Mouse (Mus musculus): ENCODE measurements at regions not wholly inside any gene's neighbourhood (a gene's known extent, or its start where the extent isn't known, plus 50 kb on each side); places are given as distances from the start of the nearest gene placed in this dataset.

DNA sequence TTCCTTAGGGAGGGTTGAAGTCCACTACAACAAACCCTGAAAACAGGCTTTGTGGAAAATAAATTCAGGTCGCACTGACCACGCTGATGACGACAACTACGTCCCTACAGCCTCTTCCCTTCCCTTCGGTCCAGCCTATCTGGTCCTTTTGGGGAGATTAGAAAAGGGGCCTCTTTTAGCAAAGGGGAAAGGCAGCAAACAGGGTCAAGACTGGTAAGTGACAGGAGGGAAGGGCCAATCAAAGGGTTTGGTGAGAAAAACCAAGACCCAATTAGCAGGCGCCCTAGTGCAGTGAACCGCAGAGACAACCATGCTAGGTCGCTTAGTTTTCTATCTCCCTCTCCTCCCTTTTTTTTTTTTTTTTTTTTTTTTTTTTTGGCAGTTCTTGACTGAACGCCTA lies 124.2 kb upstream of the Kit start:
- H3K4me2 ChIP-seq (replicated peaks; ENCODE audit: low read depth, low read length) = no peak overlapping the region
- H3K36me3 ChIP-seq (ENCODE audit: control insufficient read depth, insufficient read depth, low read length) = no peaks in the 10 kb centered on the region
- H3K4me3 ChIP-seq (ENCODE audit: low read length) = no peak overlapping the region
- no peaks in the 10 kb centered on the region for H3K4me1 ChIP-seq (ENCODE audit: control insufficient read depth, insufficient read depth, low read length)
- no peaks in the 10 kb centered on the region for H3K27me3 ChIP-seq (ENCODE audit: control insufficient read depth, insufficient read depth, low read length)
- no peak overlapping the region for H3K9ac ChIP-seq (ENCODE audit: low read depth, low read length)
- no peak overlapping the region for H3K27ac ChIP-seq (ENCODE audit: low read depth, low read length)
- H3K9me3 ChIP-seq (ENCODE audit: control insufficient read depth, low read length) = no peaks in the 10 kb centered on the region
- WGBS = 56% methylated on average over 9 of the region's 9 CpGs
- no peak; the same call in 1 of the 2 replicates for ATAC-seq (ENCODE audit: low FRiP score, low TSS enrichment)

DNA sequence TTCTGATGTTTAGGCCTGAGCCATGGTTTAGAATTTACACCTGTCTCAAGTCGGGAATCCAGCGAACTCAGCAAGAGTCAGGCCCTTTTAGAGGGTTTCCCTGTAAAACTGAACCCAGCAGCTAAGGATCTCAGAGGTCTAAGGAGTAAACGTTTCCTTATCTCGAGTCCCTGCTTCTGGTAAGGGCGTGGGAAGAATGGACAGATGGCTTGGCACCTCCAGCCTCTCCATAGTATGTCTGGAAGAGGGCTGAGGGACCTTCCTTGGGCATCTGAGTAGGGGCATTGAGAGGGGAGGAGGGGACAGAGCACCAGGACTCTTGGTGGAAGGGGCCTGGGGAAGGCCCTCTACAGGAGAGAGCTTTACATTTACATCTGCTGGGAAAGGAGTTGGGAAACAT lies 123.6 kb upstream of the Kit start:
- Histone ChIP-seq H3K36me3 (ENCODE audit: control insufficient read depth, insufficient read depth, low read length) (no peaks in the 10 kb centered on the region), H3K4me1 (ENCODE audit: control insufficient read depth, insufficient read depth, low read length) (no peaks in the 10 kb centered on the region), H3K9ac (ENCODE audit: low read depth, low read length) (no peak overlapping the region), H3K27me3 (ENCODE audit: control insufficient read depth, insufficient read depth, low read length) (no peaks in the 10 kb centered on the region), H3K27ac (ENCODE audit: low read depth, low read length) (no peak overlapping the region), H3K4me3 (ENCODE audit: low read length) (no peak overlapping the region), H3K4me2 (replicated peaks; ENCODE audit: low read depth, low read length) (no peak overlapping the region), H3K9me3 (ENCODE audit: control insufficient read depth, low read length) (no peaks in the 10 kb centered on the region)
- 34% methylated on average over 5 of the region's 5 CpGs for WGBS
- ATAC-seq (ENCODE audit: low FRiP score, low TSS enrichment) = no peak

DNA sequence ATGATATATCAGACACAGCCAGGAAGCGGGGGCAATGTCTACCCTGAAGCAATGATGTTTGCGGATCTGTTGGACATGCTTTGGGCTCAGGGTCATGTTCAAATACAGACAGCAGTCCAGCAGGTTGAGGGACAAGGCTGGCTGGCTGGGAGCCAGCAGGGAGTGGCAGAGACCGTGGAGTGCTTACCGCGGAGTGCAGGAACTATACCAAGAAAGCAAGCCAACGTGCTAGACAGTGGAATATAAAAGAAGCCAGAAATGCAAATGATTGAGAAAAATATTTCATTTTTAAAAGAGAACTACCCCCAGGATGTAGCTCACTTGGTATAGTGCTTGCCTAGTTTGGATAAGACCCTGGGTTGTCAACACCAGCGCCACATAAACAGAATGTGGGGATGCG lies 123.0 kb upstream of the Kit start:
- Histone ChIP-seq H3K4me3 (ENCODE audit: low read length) (no peak overlapping the region), H3K9me3 (ENCODE audit: control insufficient read depth, low read length) (no peaks in the 10 kb centered on the region), H3K4me2 (replicated peaks; ENCODE audit: low read depth, low read length) (no peak overlapping the region), H3K4me1 (ENCODE audit: control insufficient read depth, insufficient read depth, low read length) (no peaks in the 10 kb centered on the region), H3K27me3 (ENCODE audit: control insufficient read depth, insufficient read depth, low read length) (no peaks in the 10 kb centered on the region), H3K9ac (ENCODE audit: low read depth, low read length) (no peak overlapping the region), H3K36me3 (ENCODE audit: control insufficient read depth, insufficient read depth, low read length) (no peaks in the 10 kb centered on the region), H3K27ac (ENCODE audit: low read depth, low read length) (no peak overlapping the region)
- ATAC-seq (ENCODE audit: low FRiP score, low TSS enrichment) = no peak
- WGBS = 80% methylated on average over 8 of the region's 8 CpGs

DNA sequence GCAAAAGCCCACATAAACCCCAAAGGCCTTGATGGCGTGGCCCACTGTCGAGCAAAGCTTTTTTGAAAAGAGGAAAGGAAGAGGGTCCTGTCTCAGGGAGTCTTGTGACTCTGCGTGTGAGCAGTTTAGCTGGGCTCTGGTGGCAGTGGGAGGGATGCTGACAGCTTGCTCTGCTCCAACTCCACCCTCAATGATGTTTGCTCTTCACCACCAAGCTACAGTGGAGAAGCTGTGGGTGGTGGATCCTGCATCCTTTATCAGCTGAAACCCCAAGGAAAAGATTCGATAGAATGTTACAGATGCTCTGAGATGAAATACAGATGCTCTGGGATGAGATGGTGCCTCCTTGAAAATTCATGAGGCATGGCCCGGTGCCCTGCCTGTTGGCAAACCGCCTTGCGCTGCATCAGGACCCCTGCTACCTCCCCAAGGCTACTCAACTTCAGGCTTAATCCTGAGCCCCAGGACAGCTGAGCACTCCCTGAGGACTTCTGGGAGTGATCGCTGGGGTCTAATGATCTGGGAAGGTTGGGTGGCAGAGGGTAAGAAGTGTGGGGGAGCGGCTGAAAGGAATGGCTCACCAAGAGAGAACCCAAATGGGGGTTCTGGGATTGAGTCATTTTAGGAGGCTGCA lies 120.8 kb upstream of the Kit start:
- Histone ChIP-seq H3K27me3 (ENCODE audit: control insufficient read depth, insufficient read depth, low read length) (no peaks in the 10 kb centered on the region), H3K36me3 (ENCODE audit: control insufficient read depth, insufficient read depth, low read length) (no peaks in the 10 kb centered on the region), H3K4me3 (ENCODE audit: low read length) (no peak overlapping the region), H3K4me2 (replicated peaks; ENCODE audit: low read depth, low read length) (no peak overlapping the region), H3K4me1 (ENCODE audit: control insufficient read depth, insufficient read depth, low read length) (no peaks in the 10 kb centered on the region), H3K27ac (ENCODE audit: low read depth, low read length) (no peak overlapping the region), H3K9ac (ENCODE audit: low read depth, low read length) (no peak overlapping the region), H3K9me3 (ENCODE audit: control insufficient read depth, low read length) (no peaks in the 10 kb centered on the region)
- no peak for ATAC-seq (ENCODE audit: low FRiP score, low TSS enrichment)
- 82% methylated on average over 9 of the region's 9 CpGs for WGBS

DNA sequence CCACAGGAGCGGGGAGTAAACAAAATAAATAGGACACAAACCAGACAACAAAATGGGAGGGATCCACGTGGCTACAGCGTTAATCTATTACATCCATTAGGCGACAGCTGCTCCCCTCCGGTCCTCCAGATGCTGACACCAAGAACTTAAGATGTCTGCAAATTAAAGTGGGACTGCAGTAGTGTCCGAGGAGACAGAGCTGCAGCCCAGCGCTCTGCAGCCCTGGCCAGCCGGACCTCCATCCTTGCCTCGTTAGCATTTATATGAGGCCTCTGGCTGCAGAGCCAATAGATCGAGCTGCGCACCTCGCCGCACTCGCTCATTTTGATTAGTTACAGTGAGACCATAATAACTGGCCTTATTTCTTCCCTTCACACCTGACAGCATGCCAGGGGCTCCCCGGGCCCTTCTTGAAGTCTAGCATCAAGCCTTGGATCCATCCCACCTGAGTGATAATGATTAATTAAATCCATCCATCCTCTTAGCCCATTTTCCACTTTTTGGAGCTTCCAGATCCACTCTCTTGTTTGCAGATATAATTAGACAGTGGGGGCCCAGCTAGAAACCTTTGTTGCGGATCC lies 119.7 kb upstream of the Kit start:
- WGBS = 64% methylated on average over 16 of the region's 16 CpGs
- Histone ChIP-seq H3K4me1 (ENCODE audit: control insufficient read depth, insufficient read depth, low read length) (no peaks in the 10 kb centered on the region), H3K27me3 (ENCODE audit: control insufficient read depth, insufficient read depth, low read length) (no peaks in the 10 kb centered on the region), H3K4me3 (ENCODE audit: low read length) (no peak overlapping the region), H3K36me3 (ENCODE audit: control insufficient read depth, insufficient read depth, low read length) (no peaks in the 10 kb centered on the region), H3K4me2 (replicated peaks; ENCODE audit: low read depth, low read length) (no peak overlapping the region), H3K27ac (ENCODE audit: low read depth, low read length) (no peak overlapping the region), H3K9ac (ENCODE audit: low read depth, low read length) (no peak overlapping the region), H3K9me3 (ENCODE audit: control insufficient read depth, low read length) (no peaks in the 10 kb centered on the region)
- no peak for ATAC-seq (ENCODE audit: low FRiP score, low TSS enrichment)

DNA sequence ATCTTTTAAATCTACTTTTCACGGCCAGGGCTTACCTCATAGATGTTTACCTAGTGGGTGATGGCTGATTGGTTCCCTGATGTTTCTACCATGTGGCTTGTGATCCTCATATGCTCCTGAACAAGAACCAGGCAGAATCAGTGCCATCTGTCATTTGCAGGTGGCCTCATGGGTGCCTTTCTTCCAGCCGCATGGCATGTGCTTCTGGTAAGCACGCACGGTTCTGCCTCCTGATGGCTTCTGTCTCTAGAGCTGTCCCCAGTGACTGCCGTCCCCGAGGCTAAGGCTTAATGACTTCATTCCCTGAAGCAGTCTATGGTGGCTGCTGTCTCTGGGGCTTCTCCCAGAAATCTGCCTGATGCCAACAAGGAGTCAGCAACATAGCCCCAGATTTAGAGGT lies 117.3 kb upstream of the Kit start:
- Histone ChIP-seq H3K36me3 (ENCODE audit: control insufficient read depth, insufficient read depth, low read length) (no peaks in the 10 kb centered on the region), H3K9me3 (ENCODE audit: control insufficient read depth, low read length) (no peaks in the 10 kb centered on the region), H3K4me2 (replicated peaks; ENCODE audit: low read depth, low read length) (no peak overlapping the region), H3K4me3 (ENCODE audit: low read length) (no peak overlapping the region), H3K4me1 (ENCODE audit: control insufficient read depth, insufficient read depth, low read length) (no peaks in the 10 kb centered on the region), H3K27me3 (ENCODE audit: control insufficient read depth, insufficient read depth, low read length) (no peaks in the 10 kb centered on the region), H3K9ac (ENCODE audit: low read depth, low read length) (no peak overlapping the region), H3K27ac (ENCODE audit: low read depth, low read length) (no peak overlapping the region)
- WGBS = 84% methylated on average over 6 of the region's 6 CpGs
- ATAC-seq (ENCODE audit: low FRiP score, low TSS enrichment) = no peak

DNA sequence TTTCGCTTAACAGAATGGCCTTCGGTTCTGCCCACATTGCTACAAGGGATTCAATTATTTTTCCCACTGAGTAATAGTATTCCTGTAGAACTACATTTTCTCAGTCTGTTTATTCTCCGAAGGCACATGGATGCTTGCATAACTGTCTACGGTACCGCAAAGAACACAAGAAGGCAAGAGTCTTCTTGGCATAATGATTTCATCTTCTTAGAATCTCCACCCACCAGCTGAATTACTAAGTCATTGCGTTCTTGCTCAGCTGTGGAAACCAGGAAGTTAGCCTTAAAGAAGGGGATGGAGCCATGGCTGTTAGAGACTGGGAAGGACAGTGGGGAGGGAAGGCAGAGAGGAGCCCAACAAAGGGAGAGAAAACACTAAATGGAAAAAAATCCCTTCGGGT lies 116.4 kb upstream of the Kit start:
- H3K36me3 ChIP-seq (ENCODE audit: control insufficient read depth, insufficient read depth, low read length) = no peaks in the 10 kb centered on the region
- WGBS = 92% methylated on average over 7 of the region's 7 CpGs
- no peak for ATAC-seq (ENCODE audit: low FRiP score, low TSS enrichment)
- no peak overlapping the region for H3K9ac ChIP-seq (ENCODE audit: low read depth, low read length)
- no peak overlapping the region for H3K27ac ChIP-seq (ENCODE audit: low read depth, low read length)
- H3K4me1 ChIP-seq (ENCODE audit: control insufficient read depth, insufficient read depth, low read length) = no peaks in the 10 kb centered on the region
- no peaks in the 10 kb centered on the region for H3K27me3 ChIP-seq (ENCODE audit: control insufficient read depth, insufficient read depth, low read length)
- H3K9me3 ChIP-seq (ENCODE audit: control insufficient read depth, low read length) = no peaks in the 10 kb centered on the region
- H3K4me3 ChIP-seq (ENCODE audit: low read length) = no peak overlapping the region
- no peak overlapping the region for H3K4me2 ChIP-seq (replicated peaks; ENCODE audit: low read depth, low read length)

DNA sequence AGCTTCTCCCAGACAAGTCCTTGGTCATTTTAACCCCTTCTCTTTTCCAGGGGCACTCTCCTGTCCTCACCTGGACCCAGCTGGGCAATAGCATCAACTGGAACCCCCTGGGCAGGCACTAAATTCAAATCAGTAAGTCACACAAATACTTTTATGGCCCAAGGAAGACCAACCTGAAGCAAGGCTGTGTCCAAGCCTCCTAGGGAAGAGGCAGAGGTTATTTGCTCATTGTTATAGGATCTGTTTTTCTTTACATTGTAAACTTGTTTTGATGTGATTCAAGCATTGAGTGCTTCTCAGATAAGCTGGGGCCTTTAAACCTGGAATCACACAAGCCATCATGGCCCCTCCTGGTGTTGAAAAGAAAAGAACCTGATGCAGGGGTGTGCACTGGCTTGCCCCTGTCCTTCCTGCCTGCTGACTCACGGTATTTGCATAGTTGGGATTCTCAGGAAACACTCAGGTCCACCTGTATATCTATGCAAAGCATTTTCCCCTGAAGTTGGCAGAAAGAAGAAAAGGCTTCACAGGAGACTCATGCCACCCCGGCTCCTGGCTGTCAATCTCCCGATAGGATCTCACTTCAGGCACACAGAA lies 114.9 kb upstream of the Kit start:
- no peaks in the 10 kb centered on the region for H3K9me3 ChIP-seq (ENCODE audit: control insufficient read depth, low read length)
- H3K27me3 ChIP-seq (ENCODE audit: control insufficient read depth, insufficient read depth, low read length) = no peaks in the 10 kb centered on the region
- WGBS = 67% methylated on average over 3 of the region's 3 CpGs
- H3K27ac ChIP-seq (ENCODE audit: low read depth, low read length) = no peak overlapping the region
- H3K36me3 ChIP-seq (ENCODE audit: control insufficient read depth, insufficient read depth, low read length) = no peaks in the 10 kb centered on the region
- H3K9ac ChIP-seq (ENCODE audit: low read depth, low read length) = no peak overlapping the region
- no peak overlapping the region for H3K4me3 ChIP-seq (ENCODE audit: low read length)
- H3K4me1 ChIP-seq (ENCODE audit: control insufficient read depth, insufficient read depth, low read length) = no peaks in the 10 kb centered on the region
- ATAC-seq (ENCODE audit: low FRiP score, low TSS enrichment) = no peak
- H3K4me2 ChIP-seq (replicated peaks; ENCODE audit: low read depth, low read length) = no peak overlapping the region

DNA sequence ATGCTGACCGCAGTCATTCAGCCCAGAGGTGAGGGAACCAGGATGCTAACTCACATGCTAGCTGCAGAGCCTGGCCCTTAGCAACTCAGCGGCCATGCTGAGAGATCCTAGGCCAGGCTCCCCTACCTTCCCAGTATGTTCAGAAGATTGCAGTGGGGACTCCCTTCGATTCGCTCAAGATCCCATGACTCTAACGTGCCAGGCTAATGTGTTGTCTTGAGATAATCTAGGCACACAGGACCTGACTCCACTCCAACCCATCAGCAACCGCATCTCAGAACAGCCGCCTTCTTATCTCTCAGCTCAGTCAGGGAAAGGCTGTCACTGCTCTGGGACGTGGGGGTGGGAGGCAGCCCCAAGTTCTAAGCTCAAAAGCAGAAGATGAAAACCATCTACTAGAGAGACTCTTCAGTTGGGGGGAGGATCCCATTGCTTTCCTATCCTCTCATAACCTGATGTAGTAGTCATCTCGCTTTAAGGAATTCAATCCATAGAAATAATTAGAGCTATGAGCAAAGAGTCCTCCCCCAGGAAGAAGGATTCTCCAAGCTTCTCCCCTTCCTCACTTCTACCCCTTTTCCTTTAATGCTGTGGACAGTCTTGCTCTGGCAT lies 114.2 kb upstream of the Kit start:
- H3K9me3 ChIP-seq (ENCODE audit: control insufficient read depth, low read length) = no peaks in the 10 kb centered on the region
- WGBS = 83% methylated on average over 9 of the region's 9 CpGs
- no peak overlapping the region for H3K4me3 ChIP-seq (ENCODE audit: low read length)
- no peak for ATAC-seq (ENCODE audit: low FRiP score, low TSS enrichment)
- no peaks in the 10 kb centered on the region for H3K4me1 ChIP-seq (ENCODE audit: control insufficient read depth, insufficient read depth, low read length)
- H3K4me2 ChIP-seq (replicated peaks; ENCODE audit: low read depth, low read length) = no peak overlapping the region
- no peak overlapping the region for H3K27ac ChIP-seq (ENCODE audit: low read depth, low read length)
- no peak overlapping the region for H3K9ac ChIP-seq (ENCODE audit: low read depth, low read length)
- no peaks in the 10 kb centered on the region for H3K36me3 ChIP-seq (ENCODE audit: control insufficient read depth, insufficient read depth, low read length)
- H3K27me3 ChIP-seq (ENCODE audit: control insufficient read depth, insufficient read depth, low read length) = no peaks in the 10 kb centered on the region
